In genomic region chr13:74522481-74523237, GRCm38 (mm10) we compare ENCODE assay signal across 7 mouse cellular contexts. TPM values are rescaled to one million over a fixed set of nuclear protein-coding genes. Genes with fewer than 3 reads are reported as not detected.
DNase-seq lines count a peak whose midpoint lies in the region; ATAC-seq lines count a peak whose summit lies in the region.

No protein-coding gene starts in this region.

- 3% methylated on average over 15 of the region's 15 CpGs for WGBS in embryonic facial prominence, embryonic 13.5 days
- WGBS in limb, embryonic 11.5 days = 3% methylated on average over 15 of the region's 15 CpGs
- 4% methylated on average over 15 of the region's 15 CpGs for WGBS in midbrain, embryonic 13.5 days

- H3K4me2 ChIP-seq in embryonic facial prominence, embryonic 13.5 days = peak overlapping the region; percentile 73
- H3K4me2 ChIP-seq in limb, embryonic 11.5 days (ENCODE audit: low read depth, severe bottlenecking) = peak overlapping the region; percentile 40
- peak overlapping the region; percentile 73 for H3K4me2 ChIP-seq in midbrain, embryonic 13.5 days (replicated peaks)

- no peaks in the 10 kb centered on the region for H3K27me3 ChIP-seq in embryonic facial prominence, embryonic 13.5 days
- H3K27me3 ChIP-seq in limb, embryonic 11.5 days (ENCODE audit: control insufficient read depth, insufficient read depth, low read length) = no peaks in the 10 kb centered on the region
- no peaks in the 10 kb centered on the region for H3K27me3 ChIP-seq in midbrain, embryonic 13.5 days

- H3K27ac ChIP-seq in embryonic facial prominence, embryonic 13.5 days = peak overlapping the region; percentile 93
- no peak overlapping the region; the same call in 1 of the 2 replicates for H3K27ac ChIP-seq in limb, embryonic 11.5 days (replicated peaks; ENCODE audit: low read depth, low read length)
- peak overlapping the region; percentile 72 for H3K27ac ChIP-seq in midbrain, embryonic 13.5 days

- ATAC-seq in embryonic facial prominence, embryonic 13.5 days (ENCODE audit: insufficient number of reproducible peaks, insufficient read depth, low FRiP score, low TSS enrichment, low read depth) = peak; percentile 95
- peak; percentile 95 for ATAC-seq in limb, embryonic 11.5 days (ENCODE audit: insufficient number of reproducible peaks, low FRiP score, low TSS enrichment, low read depth)
- ATAC-seq in midbrain, embryonic 13.5 days = peak; percentile 98

- DNase-seq in adrenal gland, postnatal 36 days = peak; percentile 86 to 87
- peak; percentile 89 to 91 for DNase-seq in heart, adult 18-20 months
- peak; percentile 80 for DNase-seq in kidney, adult 18-20 months
- DNase-seq in limb, embryonic 11.5 days (ENCODE audit: low spot score) = peak; percentile 66
- peak; percentile 59 to 62 for DNase-seq in spleen, adult 18-20 months

- H3K4me1 ChIP-seq in embryonic facial prominence, embryonic 13.5 days = no peaks in the 10 kb centered on the region
- no peaks in the 10 kb centered on the region for H3K4me1 ChIP-seq in limb, embryonic 11.5 days (ENCODE audit: control insufficient read depth, insufficient read depth, low read length)
- 0 out of 2 replicates have a peak, but pooled peaks cover 10% of the 10 kb centered on the region for H3K4me1 ChIP-seq in midbrain, embryonic 13.5 days (replicated peaks)

- H3K36me3 ChIP-seq in embryonic facial prominence, embryonic 13.5 days = no peaks in the 10 kb centered on the region
- no peaks in the 10 kb centered on the region for H3K36me3 ChIP-seq in limb, embryonic 11.5 days (ENCODE audit: control insufficient read depth, insufficient read depth, low read length)
- H3K36me3 ChIP-seq in midbrain, embryonic 13.5 days = no peaks in the 10 kb centered on the region

- no peaks in the 10 kb centered on the region for H3K9me3 ChIP-seq in embryonic facial prominence, embryonic 13.5 days
- no peaks in the 10 kb centered on the region for H3K9me3 ChIP-seq in limb, embryonic 11.5 days (ENCODE audit: control insufficient read depth, low read length)
- H3K9me3 ChIP-seq in midbrain, embryonic 13.5 days = no peaks in the 10 kb centered on the region

- peak overlapping the region; percentile 53 for H3K4me3 ChIP-seq in embryonic facial prominence, embryonic 13.5 days
- peak overlapping the region; percentile 30 for H3K4me3 ChIP-seq in limb, embryonic 11.5 days (ENCODE audit: low read depth, low read length)
- H3K4me3 ChIP-seq in midbrain, embryonic 13.5 days (replicated peaks) = peak overlapping the region; percentile 55

- peak overlapping the region; percentile 79 for H3K9ac ChIP-seq in embryonic facial prominence, embryonic 13.5 days
- H3K9ac ChIP-seq in limb, embryonic 11.5 days (ENCODE audit: low read length) = peak overlapping the region; percentile 31
- peak overlapping the region; percentile 69 for H3K9ac ChIP-seq in midbrain, embryonic 13.5 days (replicated peaks)

RNA-seq across cellular contexts. Expression of gene Zfp825, which starts 28.9 kb away (rescaled TPM):
- total RNA-seq in adrenal gland, postnatal 36 days (2021) = 10 to 100 TPM in 1 of 2 experiments, 1 to 10 TPM in 1; 9.0 to 11.2 TPM
- 24.6 and 27.1 TPM in 2 replicates for polyA plus RNA-seq in embryonic facial prominence, embryonic 13.5 days (2015; fragmentation: Nextera tagmentation; extraction: Ambion mirVana)
- 1 to 10 TPM; 4.8 to 7.6 TPM for total RNA-seq in heart, adult 18-20 months (2021)
- polyA plus RNA-seq in limb, embryonic 11.5 days (2014; fragmentation: Nextera tagmentation; extraction: Ambion mirVana) = 23.4 and 28.5 TPM in 2 replicates
- polyA plus RNA-seq in midbrain, embryonic 13.5 days (2015; fragmentation: Nextera tagmentation; extraction: Ambion mirVana) = 21.4 and 22.2 TPM in 2 replicates
